Mouse (Mus musculus): Measurements from ENCODE around the gene Nkd1. TPM values are rescaled to one million over a fixed set of nuclear protein-coding genes. Genes with fewer than 3 reads are reported as not detected.

The Nkd1 gene
- total RNA-seq, 2 experiments from 2014 or later: 3.1 to 4.5 TPM

- DNase-seq: no peak
- intact Hi-C loops (cut with DNase I; ENCODE audit: low total_unique reads): no loop called here
Measured at GRCm38 (mm10) chr8:88635474-88636397, 114.6 kb downstream of the Nkd1 start, which contains the start of gene Snx20. Gene Snx20, minus strand, starts transcription at chr8:88636128.

- no peak for DNase-seq
- intact Hi-C loops (cut with DNase I; ENCODE audit: low total_unique reads): no loop called here
Measured at GRCm38 (mm10) chr8:88637092-88638000, 116.2 kb downstream of the Nkd1 start.

- intact Hi-C loops (cut with DNase I; ENCODE audit: low total_unique reads): no loop called here
- no peak for DNase-seq
Measured at GRCm38 (mm10) chr8:88638908-88639307, 117.8 kb downstream of the Nkd1 start.

- intact Hi-C loops (cut with DNase I; ENCODE audit: low total_unique reads): no loop called here
- DNase-seq: no peak
Measured at GRCm38 (mm10) chr8:88642734-88643564, 121.8 kb downstream of the Nkd1 start.

Other genes starting within 250 kb of the Nkd1 start
- 10 to 100 TPM in 1 of 2 experiments, 1 to 10 TPM in 1; 6.8 to 13.3 TPM for gene Adcy7, start 249.0 kb upstream of the Nkd1 start, total RNA-seq (2021)
- gene Brd7, start 159.2 kb upstream of the Nkd1 start, total RNA-seq (2021): 10 to 100 TPM; 60.9 to 71.4 TPM
- gene Snx20, start 114.8 kb downstream of the Nkd1 start, total RNA-seq (2021): under 1 TPM; 0.23 to 0.40 TPM
- gene Nod2, start 126.0 kb downstream of the Nkd1 start, total RNA-seq (2021): under 1 TPM; 0.66 to 0.73 TPM
- 10 to 100 TPM; 10.4 to 11.7 TPM for gene Cyld, start 175.7 kb downstream of the Nkd1 start, total RNA-seq (2021)

Data from gastrocnemius, postnatal 14 days (tissue).